Comparison of ENCODE assay signal across 8 mouse cellular contexts in genomic region chr4:136755364-136755811, GRCm38 (mm10).
A peak's percentile ranks its signal among the peaks of the same experiment; 100 is the strongest.
DNase-seq lines count a peak whose midpoint lies in the region; ATAC-seq and TF ChIP-seq lines count a peak whose summit lies in the region.

No protein-coding gene starts in this region.

- TF ChIP-seq POLR2A in ES-Bruce4 (IDR thresholded peaks at IDR 0.05; ENCODE audit: insufficient read depth, low read length) = no peak

- H3K9me3 ChIP-seq in ES-Bruce4 (replicated peaks; ENCODE audit: control insufficient read depth, insufficient read depth, low read length, poor library complexity, severe bottlenecking) = no peaks in the 10 kb centered on the region
- H3K9me3 ChIP-seq in forebrain, embryonic 14.5 days (replicated peaks; ENCODE audit: control insufficient read depth, low read length) = no peaks in the 10 kb centered on the region
- no peaks in the 10 kb centered on the region for H3K9me3 ChIP-seq in midbrain, embryonic 13.5 days

- no peaks in the 10 kb centered on the region for H3K27me3 ChIP-seq in ES-Bruce4 (ENCODE audit: control insufficient read depth, insufficient read depth, low read length, poor library complexity, severe bottlenecking)
- no peaks in the 10 kb centered on the region for H3K27me3 ChIP-seq in forebrain, embryonic 14.5 days (replicated peaks; ENCODE audit: control insufficient read depth, insufficient read depth, low read length)
- no peaks in the 10 kb centered on the region for H3K27me3 ChIP-seq in midbrain, embryonic 13.5 days

- TF ChIP-seq CTCF in ES-Bruce4 (IDR thresholded peaks at IDR 0.05; ENCODE audit: low read depth, low read length) = no peak
- no peak for TF ChIP-seq CTCF in left cerebral cortex, adult 2 months (IDR thresholded peaks at IDR 0.05)

- no peaks in the 10 kb centered on the region for H3K36me3 ChIP-seq in ES-Bruce4 (ENCODE audit: control insufficient read depth, insufficient read depth, low read length, poor library complexity, severe bottlenecking)
- H3K36me3 ChIP-seq in forebrain, embryonic 14.5 days (ENCODE audit: control insufficient read depth, insufficient read depth, low read length) = peaks cover 4% of the 10 kb centered on the region; the same call in 1 of the 2 replicates
- peaks cover 9% of the 10 kb centered on the region; the same call in 1 of the 2 replicates for H3K36me3 ChIP-seq in midbrain, embryonic 13.5 days

- no peak overlapping the region for H3K27ac ChIP-seq in ES-Bruce4 (ENCODE audit: insufficient read depth, low read length)
- H3K27ac ChIP-seq in forebrain, embryonic 14.5 days (ENCODE audit: low read depth, low read length) = peak overlapping the region; percentile 84
- H3K27ac ChIP-seq in left cerebral cortex, adult 2 months = peak overlapping the region; percentile 80
- peak overlapping the region; percentile 100 for H3K27ac ChIP-seq in midbrain, embryonic 13.5 days

- intact Hi-C loops in left cerebral cortex, adult 2 months (cut with DNase I) = no loop called here

- H3K4me2 ChIP-seq in forebrain, embryonic 14.5 days (ENCODE audit: low read length) = peak overlapping the region; percentile 47
- H3K4me2 ChIP-seq in midbrain, embryonic 13.5 days (replicated peaks) = peak overlapping the region; percentile 46

- under 1% methylated on average over 31 of the region's 31 CpGs for WGBS in forebrain, embryonic 14.5 days
- under 1% methylated on average over 31 of the region's 31 CpGs for WGBS in midbrain, embryonic 13.5 days

- DNase-seq in cerebellum, postnatal 14 days = peak; percentile 50 to 59
- no peak for DNase-seq in cerebellum, adult 11 months
- peak; percentile 92 for DNase-seq in forebrain, embryonic 14.5 days (ENCODE audit: low spot score)
- peak; percentile 38 to 59 for DNase-seq in left cerebral cortex, adult 2 months (ENCODE audit: extremely low spot score in 1 of 2, low spot score in 2 of 2)
- no peak for DNase-seq in c-Kit-positive CD71-positive TER-119-positive erythroid progenitor cells, embryonic 14.5 days (ENCODE audit: low spot score)

- TF ChIP-seq EP300 in ES-Bruce4 (IDR thresholded peaks at IDR 0.05; ENCODE audit: insufficient read depth, low read depth, low read length) = no peak

- ATAC-seq in forebrain, embryonic 14.5 days = peak; percentile 81
- ATAC-seq in midbrain, embryonic 13.5 days = peak; percentile 85
- ATAC-seq in erythroblast, adult 5-6 weeks (replicated peaks; ENCODE audit: low FRiP score, poor library complexity, severe bottlenecking) = no peak

- peak overlapping the region; percentile 54 for H3K9ac ChIP-seq in ES-Bruce4 (ENCODE audit: low read depth, poor library complexity, severe bottlenecking)
- H3K9ac ChIP-seq in forebrain, embryonic 14.5 days (ENCODE audit: low read length) = peak overlapping the region; percentile 55
- H3K9ac ChIP-seq in midbrain, embryonic 13.5 days (replicated peaks) = peak overlapping the region; percentile 55

- H3K4me3 ChIP-seq in ES-Bruce4 (ENCODE audit: low read depth, low read length) = peak overlapping the region; percentile 60
- H3K4me3 ChIP-seq in forebrain, embryonic 14.5 days (ENCODE audit: low read depth, low read length) = peak overlapping the region; percentile 12
- peak overlapping the region; percentile 37 for H3K4me3 ChIP-seq in left cerebral cortex, adult 2 months
- H3K4me3 ChIP-seq in midbrain, embryonic 13.5 days (replicated peaks) = peak overlapping the region; percentile 15

- H3K4me1 ChIP-seq in ES-Bruce4 (ENCODE audit: control insufficient read depth, insufficient read depth, low read length) = peaks cover 2% of the 10 kb centered on the region
- H3K4me1 ChIP-seq in forebrain, embryonic 14.5 days (ENCODE audit: control insufficient read depth, insufficient read depth, low read length) = peaks cover 55% of the 10 kb centered on the region
- peaks cover 97% of the 10 kb centered on the region for H3K4me1 ChIP-seq in midbrain, embryonic 13.5 days (replicated peaks)

Comparison
In these comparisons a context has a peak if more than half of its experiments do, and no peak if none do; other contexts are left out.
1. DNase-seq: peak in cerebellum, postnatal 14 days (2 of 2), forebrain, embryonic 14.5 days (single experiment) and left cerebral cortex, adult 2 months (2 of 2); none in cerebellum, adult 11 months (single experiment) and c-Kit-positive CD71-positive TER-119-positive erythroid progenitor cells, embryonic 14.5 days (single experiment).
2. Peak in every context shown above with its lines, with median percentiles within 50 percentile points of each other: H3K4me3 ChIP-seq and H3K9ac ChIP-seq.